Mouse (Mus musculus) spleen, adult 2 months (tissue): ENCODE measurements around the gene Olfr1293-ps.

Experiments
- CTCF ChIP-seq: fragments of 200-500 bp; IDR thresholded peaks from 2 replicates; pipeline ENCODE4 v1.5.1; 2011; ENCODE audit warnings: mild to moderate bottlenecking, inconsistent platforms; ENCODE audit not compliant: insufficient read depth, insufficient read length, insufficient replicate concordance; ENCODE audit errors: extremely low read depth
- POLR2A ChIP-seq: fragments of 200-500 bp; IDR thresholded peaks from 2 replicates; pipeline ENCODE4 v1.6.1; 2011; ENCODE audit warnings: low read depth, low read length, inconsistent platforms

DNA sequence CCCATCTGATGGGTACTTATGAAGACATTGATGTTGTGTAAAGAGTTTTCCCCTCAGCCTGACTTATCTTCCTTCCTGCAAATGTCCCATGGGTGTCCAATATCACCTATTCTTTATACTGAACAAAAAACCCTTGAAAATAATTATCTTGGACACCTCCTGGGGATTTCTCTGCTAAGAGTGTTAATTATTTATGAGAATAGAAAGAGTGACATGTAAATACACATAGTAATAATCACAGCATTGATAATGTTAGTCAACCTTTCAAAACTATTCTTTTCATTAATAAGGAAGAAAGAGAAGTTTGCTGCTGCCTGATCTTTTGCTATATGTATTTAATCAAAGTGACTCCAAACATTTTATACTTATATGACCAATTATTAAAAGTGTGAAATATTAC, 44.6 kb downstream of the Olfr1293-ps start, which contains the start of gene Olfr1295:
- TF ChIP-seq POLR2A (no peak), CTCF (no peak)
